Mouse (Mus musculus) heart, adult 18-20 months (tissue): ENCODE results near the gene Cdh13. TPM values are rescaled to one million over a fixed set of nuclear protein-coding genes. Genes with fewer than 3 reads are reported as not detected.
A peak's percentile ranks its signal among the peaks of the same experiment; 100 is the strongest.

Experiments
- DNase-seq, 2 experiments: peaks; one replicate each; pipeline ENCODE4 v3.0.0; 2021 to 2022; ENCODE audit warnings: mixed read lengths in 1 of 2
- total RNA-seq, 2 experiments: library from RNA; stranded (reverse); gene quantifications; 2 replicates each; pipeline ENCODE4 v1.2.3; 2021

Cdh13 gene
- total RNA-seq, 2 experiments from 2014 or later: 159 to 168 TPM

DNA sequence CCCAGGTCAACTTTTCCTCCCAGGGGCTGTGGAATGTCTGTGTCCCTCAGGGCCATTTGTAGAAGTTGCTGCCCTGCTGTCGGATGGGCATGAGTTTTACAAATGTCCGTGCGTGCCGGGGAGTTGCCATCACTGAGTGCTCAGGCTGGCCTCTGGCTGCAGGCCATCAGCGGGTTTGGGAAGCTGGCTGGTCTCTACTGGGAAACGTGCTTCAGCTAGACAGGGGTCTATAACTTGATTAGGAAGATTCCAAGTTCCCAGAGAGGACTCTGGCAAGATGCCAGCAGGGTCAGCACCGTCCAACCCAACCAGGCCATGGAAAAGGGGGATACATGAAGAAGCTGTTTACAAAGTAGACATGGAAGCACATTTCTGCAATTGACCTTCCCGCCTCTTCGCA is 163.0 kb downstream of the Cdh13 start:
- DNase-seq: no peak

GRCm38 (mm10) chr8:118448011-118448410 is 164.5 kb downstream of the Cdh13 start:
- no peak for DNase-seq

GRCm38 (mm10) chr8:118452445-118453103 is 169.0 kb downstream of the Cdh13 start:
- no peak for DNase-seq

- no peak for DNase-seq
Observed at GRCm38 (mm10) chr8:118455245-118455644, 171.7 kb downstream of the Cdh13 start.

DNA sequence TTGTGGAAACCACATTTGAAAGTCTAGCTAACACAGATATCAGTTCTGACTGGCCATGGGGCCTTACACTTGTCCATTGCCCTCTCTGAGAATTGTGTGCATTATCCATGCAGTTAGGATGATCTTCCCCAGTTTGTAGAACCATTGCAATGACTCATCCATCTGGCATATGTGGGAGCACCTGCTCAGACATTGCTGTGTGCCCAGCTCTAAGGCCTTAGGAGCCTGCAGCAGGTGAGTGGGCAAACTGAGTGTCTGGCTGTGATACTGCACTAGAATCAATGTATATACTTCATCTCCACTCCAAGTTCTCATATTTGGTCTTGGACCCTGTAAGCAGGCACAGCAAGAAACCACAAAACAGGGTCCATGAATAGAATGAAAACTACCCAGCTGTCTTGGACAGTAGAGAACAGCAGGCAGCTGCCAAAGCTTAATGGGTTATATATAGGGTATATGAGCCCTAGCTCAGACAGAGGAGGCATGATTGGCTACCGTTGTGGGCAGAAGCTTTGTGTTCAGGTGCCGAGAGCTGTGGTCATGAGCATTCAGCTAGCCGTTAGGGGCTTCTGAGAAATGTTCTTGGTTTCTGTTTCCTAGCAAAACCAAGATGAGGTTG is 181.9 kb downstream of the Cdh13 start:
- no peak for DNase-seq

DNA sequence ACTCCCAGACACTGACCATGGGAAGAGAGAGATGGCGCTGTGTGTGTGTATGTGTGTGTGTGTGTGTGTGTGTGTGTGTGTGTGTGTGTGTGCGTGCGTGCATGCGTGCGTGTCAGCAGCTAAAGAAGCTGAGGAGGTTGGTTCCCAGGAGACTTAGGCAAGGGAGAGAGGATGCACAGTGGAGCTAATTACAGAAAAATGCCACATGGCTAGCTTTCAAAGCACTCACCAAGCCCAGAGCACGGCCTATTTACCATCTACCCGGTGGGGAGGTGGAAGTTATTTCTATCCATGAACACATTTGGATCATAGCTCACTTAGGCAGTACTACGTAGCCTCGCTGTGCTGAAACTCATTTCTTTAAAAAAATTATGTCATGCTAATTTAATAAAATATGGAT is 194.1 kb downstream of the Cdh13 start:
- DNase-seq: peak; percentile 23 to 26

- DNase-seq: no peak
Observed at GRCm38 (mm10) chr8:118488735-118489134, 205.2 kb downstream of the Cdh13 start.

GRCm38 (mm10) chr8:118502509-118502908 is 219.0 kb downstream of the Cdh13 start:
- no peak for DNase-seq

DNA sequence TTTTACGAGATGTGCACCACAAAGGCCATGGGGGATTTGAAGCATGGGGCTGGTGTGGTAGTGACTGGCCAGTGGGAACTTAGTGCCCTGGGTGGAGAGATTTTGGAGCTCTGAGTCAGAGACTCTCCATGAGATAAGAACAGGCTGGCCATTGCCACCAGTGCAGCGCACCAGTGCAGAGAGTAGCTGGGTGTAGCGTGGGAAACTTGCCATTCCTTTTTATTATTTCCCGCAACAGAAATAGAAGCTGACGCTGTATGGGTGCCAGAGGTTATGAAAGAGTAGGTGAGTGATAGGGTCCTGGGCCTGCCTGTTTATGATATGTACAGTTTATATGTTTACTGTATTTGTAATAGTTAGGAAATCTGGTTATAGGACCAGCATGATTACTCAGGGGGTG is 225.9 kb downstream of the Cdh13 start:
- DNase-seq: peak; percentile 37 to 55

DNA sequence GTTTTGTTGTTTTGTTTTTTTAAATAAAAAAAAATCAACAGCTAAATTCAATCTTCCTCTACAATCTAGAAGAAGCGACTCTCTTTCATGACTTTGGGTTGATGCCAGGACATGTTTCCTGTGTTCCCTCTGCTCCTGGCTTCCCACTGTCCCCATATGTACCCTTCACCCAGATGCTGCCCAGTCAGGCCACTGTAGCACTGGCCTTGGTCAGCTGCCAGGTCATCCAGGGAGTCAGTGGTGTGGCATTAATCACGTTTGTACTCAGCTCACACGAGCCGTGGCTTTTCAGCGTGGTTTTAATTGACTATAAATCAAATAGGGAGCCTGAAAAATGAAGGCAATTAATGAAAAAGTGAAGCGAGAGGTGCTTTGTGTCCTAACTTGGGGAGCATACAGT is 229.7 kb downstream of the Cdh13 start:
- DNase-seq: peak; percentile 14 to 27

DNA sequence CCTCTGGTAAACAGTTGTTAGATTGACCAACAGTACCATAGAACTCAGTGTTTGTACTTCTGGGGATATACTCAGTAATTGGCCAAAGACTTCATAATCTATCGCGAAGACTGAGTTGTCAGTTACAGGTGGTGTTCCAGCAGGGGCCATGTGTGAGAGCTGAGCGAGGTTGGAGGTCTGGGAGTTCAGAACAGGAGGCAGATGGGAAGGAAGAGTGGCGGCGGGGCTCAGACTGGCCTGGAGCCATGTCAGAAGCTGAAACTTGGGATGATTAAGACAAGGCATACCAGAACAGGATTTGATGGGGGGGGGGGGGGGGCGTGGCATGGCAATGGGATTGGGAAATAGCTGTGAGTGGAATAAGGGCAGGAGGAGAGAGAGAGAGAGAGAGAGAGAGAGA is 232.1 kb downstream of the Cdh13 start:
- DNase-seq: no peak

DNA sequence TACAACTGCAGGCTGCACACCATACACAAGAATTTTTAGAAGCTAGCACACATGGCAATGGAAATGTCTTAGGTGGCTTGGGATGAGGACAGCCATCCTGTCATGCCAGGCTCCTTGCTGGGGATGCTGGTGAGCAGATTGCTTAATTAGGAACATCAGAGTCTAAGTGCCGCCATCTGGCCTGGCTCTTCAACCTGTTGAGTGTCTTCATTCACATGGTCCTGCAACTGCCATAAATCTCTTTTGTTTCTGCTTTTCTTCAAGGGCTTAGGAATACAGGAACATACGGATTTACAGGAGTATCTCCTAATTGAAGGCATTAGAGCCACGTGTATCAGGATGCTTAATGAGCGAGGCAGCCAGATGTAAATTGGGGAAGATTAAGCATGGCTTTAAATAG is 233.5 kb downstream of the Cdh13 start:
- DNase-seq: no peak

- DNase-seq: peak; percentile 53 to 58
Observed at GRCm38 (mm10) chr8:118518030-118518741, 234.7 kb downstream of the Cdh13 start.

DNA sequence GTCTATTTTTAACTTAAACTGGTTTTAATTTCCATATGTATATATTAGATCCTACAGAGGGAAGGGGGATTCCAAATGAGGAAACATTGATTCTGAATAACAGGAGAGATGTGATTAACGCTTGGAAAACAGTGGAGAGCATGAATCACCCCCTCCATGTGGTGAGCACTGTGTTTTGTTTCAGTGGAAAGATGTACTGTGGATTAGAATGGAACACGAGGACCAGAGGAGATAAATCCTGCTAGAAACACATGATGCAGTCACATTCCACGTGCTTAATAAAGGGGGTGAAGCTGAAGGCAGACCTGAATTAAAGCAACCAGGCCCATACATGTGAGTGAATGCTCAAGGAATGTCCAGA is 235.2 kb downstream of the Cdh13 start:
- no peak for DNase-seq

DNA sequence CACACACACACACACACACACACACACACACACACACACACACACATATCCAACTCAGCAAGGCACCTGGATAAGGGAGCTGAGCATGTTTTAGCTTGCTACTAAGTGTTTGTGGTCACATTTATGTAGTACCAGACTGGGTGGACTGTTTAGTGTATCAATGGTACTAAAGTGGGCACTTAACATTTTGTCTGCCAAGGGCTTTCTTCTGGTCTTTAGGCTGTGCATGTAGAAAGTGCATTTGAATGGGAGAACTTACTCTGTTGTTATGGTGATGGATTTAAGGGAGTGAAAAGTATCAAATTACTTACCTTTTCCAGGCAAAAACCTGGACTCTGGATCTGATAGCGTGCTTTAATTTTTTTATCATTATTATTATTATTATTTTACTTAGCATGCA is 240.4 kb downstream of the Cdh13 start:
- DNase-seq: no peak

- no peak for DNase-seq
Observed at GRCm38 (mm10) chr8:118538816-118539558, 255.5 kb downstream of the Cdh13 start.

DNA sequence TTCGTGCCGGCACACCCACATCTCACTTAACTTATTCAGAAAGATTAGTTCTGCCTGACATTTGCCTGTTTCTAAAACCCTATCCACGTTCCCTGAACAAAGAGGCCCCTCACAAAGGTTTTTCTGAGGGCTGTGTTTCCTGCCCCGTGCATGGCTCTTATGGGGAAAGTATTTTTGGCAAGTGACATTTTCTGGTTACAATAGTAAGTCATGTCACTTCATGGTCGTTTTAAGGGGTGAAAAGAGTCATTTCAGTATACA is 256.0 kb downstream of the Cdh13 start:
- no peak for DNase-seq

GRCm38 (mm10) chr8:118539941-118540340 is 256.4 kb downstream of the Cdh13 start:
- DNase-seq: no peak

GRCm38 (mm10) chr8:118552397-118552796 is 268.9 kb downstream of the Cdh13 start:
- no peak for DNase-seq

GRCm38 (mm10) chr8:118552842-118553241 is 269.3 kb downstream of the Cdh13 start:
- no peak for DNase-seq

DNA sequence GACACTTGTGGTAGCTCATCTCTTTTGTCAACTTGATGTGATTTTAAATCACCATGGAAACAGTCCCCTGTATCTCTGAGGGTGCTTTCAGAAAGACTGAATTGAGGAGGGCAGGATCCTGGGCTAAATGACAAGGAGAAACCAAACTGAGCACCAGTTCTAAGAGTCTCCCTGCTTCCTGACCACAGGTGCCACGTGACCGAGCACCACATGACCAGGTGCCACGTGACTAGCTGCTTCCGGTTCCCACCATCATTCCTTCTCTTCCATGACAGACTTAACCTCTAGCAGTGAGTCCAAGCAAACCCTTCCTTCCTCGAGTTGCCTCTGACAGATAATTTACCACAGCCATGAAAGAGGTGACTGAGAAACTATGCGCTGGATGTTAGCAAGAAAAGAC is 280.5 kb downstream of the Cdh13 start:
- DNase-seq: no peak

GRCm38 (mm10) chr8:118565186-118565585 is 281.7 kb downstream of the Cdh13 start:
- peak; percentile 30 to 36 for DNase-seq
